Mouse (Mus musculus) fat pad, adult 2 months (tissue): ENCODE measurements around the gene Zfp146.
"Not testable (repeated sequence)": the region's sequence is repeated elsewhere in the genome, so short reads cannot be mapped to it uniquely, and the experiment has no call there.

ENCODE experiments used
- DNase-seq: peaks from one replicate; pipeline ENCODE4 v3.0.0-alpha.2; 2011; ENCODE audit warnings: low read depth, low spot score; ENCODE audit errors: extremely low read depth

Gene Zfp146

DNA sequence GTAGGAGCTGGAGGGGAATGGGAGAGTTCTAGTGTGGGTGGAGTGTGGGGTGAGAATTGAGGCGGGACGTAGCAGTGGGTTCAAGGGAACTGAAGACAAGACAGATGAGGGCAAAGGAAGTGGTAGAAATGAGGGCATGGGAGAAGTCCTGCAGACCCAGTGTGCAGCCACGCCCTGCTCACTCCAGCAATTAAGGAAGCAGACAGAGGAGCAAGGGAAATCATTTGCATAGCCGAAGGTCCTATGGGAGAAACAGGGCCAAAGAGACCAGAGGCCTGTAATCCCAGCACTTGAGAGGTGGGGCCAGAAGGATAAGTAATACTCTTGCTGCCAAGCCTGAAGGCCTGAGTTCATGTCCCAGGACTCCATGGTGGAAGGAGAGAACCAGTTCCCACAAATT is 37.2 kb downstream of the Zfp146 start:
- no peak for DNase-seq

DNA sequence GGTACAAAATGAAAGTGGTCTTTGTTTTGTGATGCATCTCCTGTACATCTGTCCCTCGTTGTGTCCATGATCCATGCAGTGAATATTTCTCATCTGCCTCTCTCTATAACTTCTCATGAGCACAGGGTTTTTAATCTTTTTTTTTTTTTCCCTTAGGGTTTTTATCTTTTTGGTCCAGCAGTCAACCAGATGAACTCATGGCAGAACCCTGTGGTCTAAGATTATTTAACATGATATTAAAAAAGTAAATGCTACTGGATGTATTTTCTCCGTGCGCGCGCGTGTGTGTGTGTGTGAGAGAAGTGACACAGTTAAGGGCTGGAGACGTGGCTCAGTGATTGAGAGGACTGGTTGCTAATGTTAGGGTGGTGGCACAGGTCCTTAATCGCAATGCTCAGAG is 39.6 kb downstream of the Zfp146 start:
- DNase-seq: no peak

DNA sequence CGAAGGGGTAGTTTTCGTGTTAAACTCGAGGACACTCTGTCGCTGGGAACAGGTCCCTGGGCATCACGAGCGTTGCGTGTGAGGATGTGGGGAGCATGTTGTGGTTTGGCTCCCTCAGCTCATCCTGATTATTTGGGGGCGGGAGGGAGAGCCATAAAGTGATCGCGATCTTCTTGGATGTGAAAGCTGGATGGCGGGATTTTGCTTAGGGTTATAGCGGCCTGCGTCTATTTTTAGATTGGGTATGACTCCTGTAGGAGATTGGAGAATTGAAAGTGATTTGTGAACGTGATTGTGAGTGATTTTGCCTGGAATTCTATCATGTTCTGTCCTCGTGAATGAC is 47.4 kb downstream of the Zfp146 start:
- DNase-seq: no peak

DNA sequence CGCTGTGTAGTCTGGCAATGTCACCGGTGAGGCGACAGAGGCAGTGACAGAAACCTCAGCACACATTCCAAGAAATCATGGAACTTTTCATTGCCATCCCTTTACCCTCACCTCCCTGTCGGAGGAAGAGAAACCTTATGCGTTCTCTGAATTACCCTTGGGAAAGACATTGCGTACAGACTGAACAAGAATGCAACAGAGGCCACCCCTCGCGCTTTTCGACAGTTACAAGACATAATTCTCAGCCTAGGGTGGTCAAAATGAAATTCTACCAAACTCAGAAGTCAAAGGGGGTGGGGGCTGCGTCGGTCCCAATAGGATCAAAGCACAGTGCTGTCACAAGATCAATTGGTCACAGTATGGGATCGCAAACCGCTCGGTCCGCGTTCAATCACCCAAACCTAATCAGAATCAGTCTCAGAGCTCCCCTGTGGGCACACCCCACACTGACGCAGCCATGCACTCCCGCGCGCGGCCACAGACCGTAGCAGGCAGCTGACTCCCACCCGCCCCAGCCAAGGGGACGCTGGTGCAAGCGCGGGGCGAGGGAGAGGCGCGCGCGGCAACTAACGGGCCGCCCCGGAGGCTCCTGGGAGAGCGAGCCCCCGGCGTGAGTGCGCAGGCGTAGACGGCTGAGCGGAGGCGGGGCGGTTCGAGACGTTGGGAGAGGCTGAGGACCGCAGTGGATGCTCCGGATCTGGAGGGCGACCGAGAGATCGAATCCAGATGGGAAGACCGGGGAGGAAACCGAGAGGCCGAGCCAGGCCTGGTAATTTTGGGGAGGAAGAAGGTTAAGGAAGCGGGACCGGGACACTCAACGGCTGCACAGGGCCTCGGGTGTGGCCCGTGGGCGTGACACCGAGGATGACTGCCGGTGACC is 48.0 kb downstream of the Zfp146 start, which contains the start of gene Zfp382:
TSS of gene Zfp382 (plus strand) at position 635 of the 880 bp plus-strand sequence.
- no peak for DNase-seq

DNA sequence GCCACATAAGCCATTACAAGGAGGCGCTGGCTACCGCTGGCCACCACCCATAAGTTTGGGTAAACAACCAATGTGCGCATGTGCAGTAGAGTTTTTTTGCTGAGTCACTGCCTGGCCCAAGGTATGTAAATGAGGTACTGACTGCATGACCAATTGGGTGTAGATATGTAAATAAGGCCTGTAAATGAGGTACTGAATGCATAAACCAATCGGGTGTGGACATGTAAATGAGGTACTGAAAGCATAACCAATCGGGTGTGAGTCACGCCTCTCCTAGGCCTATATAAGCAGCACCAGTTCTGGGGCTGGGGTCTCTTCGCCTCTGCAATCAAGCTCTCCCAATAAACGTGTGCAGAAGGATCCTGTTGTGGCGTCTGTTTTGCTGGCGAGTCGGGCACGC is 51.6 kb downstream of the Zfp146 start:
- not testable (repeated sequence) for DNase-seq

DNA sequence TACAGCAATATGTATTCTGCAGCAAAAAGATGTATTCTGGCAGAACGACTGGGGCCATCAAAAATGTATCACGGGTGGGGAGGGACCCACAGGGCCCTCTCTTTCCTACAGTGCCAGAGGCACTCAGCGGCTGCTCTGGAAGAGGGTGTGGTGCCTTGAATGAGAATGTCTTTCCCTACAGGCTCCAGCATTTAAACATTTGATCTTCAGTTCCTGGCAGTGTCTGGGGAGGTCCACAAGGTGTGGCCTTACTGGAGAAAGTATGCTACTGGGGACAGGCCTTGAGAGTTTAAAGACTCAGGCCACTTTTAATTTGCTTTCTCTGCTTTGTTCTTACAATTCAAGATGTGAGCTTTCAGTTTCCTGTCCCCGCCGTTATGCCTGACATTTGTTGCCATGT is 53.5 kb downstream of the Zfp146 start:
- DNase-seq: no peak
